Mouse (Mus musculus) v-Abl transformed pro-B cells (cell line): ENCODE measurements at regions not wholly inside any gene's neighbourhood (a gene's known extent, or its start where the extent isn't known, plus 50 kb on each side); places are given as distances from the start of the nearest gene placed in this dataset.

Experiments used
- in situ Hi-C, 2 experiments: fragments of 400-800 bp; cut with MboI; formaldehyde crosslinking; loops; one replicate each; pipeline ENCODE4 v1.15.1; 2025; ENCODE audit not compliant: unreplicated experiment in 2 of 2

GRCm38 (mm10) chr10:98543253-98543997 lies 370.8 kb upstream of the Atp2b1 start:
- in situ Hi-C loops: no loop called here

DNA sequence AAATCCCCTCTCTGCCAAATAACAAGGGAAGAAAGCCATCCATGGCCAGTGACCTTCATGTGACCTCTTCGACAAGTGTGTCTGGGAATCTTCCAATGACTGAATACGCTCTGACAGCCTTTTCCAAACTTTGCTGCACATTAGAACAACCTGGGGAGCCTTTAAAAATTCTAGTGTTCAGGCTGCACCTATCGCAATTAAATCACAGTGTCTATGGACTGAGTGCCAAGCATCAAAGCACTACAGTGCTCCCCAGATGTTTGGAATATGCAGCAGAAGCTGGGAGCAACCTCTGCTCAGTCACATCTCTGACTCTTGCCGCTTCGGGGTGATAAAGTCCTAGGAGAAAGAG lies 370.2 kb upstream of the Atp2b1 start:
- in situ Hi-C loops: no loop called here

- in situ Hi-C loops: no loop called here
Observed at GRCm38 (mm10) chr10:98554575-98554974, 359.6 kb upstream of the Atp2b1 start.

DNA sequence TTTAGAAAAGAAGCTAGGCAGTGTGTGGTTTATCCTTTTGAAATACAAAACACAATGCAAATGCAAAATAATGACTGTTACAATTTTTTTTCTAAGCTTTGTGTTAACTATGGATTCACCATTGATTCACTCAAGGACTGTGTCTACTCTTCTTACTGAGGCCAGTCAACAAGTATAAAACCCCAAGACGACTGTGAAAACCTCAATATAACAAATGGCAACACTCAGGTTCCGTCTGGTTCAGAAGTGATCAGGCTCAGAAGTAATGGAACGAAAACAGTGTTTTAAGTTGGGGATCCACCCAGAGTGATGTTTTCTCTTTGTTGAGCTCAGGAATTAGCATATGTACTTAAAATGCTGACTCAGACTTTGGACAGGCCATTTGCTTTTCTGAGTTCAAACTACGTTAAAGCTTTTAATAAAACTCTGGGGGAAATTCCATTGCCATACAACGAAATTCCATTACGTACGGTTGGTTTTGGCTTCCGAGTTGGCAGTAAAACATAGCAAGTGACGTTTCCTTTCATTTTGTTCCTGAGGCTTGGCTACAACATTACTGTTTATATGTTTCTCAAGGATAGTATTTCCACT lies 356.6 kb upstream of the Atp2b1 start:
- in situ Hi-C loops: no loop called here

DNA sequence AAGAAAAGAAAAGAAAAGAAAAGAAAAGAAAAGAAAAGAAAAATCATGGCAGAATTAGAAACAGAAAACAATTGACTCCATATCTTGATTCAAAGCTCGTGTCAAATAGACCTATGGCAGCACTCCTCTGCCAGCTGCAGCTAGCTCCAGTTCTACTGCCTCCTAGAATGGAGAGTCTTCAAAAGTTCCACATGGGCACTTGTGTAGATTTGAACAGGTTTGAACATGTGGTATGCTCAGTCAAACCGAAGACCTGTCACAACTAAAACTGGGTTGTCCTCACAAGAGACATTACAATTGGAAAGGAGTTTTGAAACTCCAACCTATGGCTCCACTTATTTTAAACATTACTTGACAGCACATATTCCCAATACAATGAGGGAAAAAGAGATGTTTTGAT lies 355.6 kb upstream of the Atp2b1 start:
- in situ Hi-C loops: no loop called here

GRCm38 (mm10) chr10:98562297-98562912 lies 351.8 kb upstream of the Atp2b1 start:
- in situ Hi-C loops: no loop called here

DNA sequence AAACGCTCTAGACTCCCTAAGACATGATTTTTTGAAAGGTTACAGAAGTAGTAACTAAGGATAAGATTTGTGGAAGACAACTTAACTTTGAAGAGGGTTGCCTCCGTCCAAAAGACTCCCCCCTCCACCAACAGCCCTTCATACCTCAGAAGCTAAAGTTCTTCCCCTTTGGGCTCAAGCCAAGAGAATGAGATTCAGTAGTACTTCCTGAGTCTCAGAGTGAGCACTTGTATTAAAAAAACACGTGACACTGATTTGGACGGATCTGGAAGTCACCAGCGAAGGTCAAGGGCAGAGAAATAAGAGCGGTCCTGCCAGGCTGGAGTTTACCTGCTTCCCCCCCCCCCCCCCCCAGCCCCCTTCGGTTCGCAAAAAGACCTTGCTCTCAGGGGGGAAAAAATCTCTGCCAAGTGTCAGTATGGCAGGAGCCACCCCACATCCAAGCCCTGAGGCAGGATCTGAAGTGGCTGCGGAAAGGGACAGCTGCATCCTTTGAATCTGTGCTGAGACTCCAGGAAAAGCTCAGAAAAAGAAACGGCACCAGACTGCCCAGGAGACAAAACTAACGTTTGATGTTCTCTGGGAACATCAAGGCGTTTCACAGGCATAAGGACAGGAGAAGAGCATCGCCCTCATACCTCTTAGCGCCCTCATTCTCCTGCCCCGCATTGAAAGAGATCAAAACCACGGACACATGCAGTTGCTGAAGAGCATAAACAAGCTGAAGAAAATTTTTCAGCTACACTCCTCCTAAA lies 341.2 kb upstream of the Atp2b1 start:
- in situ Hi-C loops: no loop called here

DNA sequence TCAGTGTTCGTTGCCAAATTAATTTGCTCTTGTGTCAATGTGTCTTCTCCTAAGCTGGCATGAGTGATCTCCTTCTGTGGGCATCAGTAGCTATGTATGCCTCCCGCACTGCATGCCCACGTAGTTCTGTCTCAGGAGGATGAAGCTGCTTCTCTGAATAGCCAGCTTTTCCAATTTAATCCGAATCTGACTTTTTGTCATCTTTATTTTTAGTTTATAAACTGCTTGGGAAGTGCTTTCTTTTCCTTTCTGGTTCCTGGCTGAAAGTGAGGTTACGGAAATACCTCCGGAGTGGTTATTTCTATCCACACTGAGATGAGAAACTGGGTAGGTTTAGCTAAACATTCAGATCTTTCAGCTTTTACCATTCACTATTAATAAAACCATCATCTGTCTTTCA lies 337.2 kb upstream of the Atp2b1 start:
- in situ Hi-C loops: no loop called here

- in situ Hi-C loops: no loop called here
Observed at GRCm38 (mm10) chr10:98584776-98585175, 329.4 kb upstream of the Atp2b1 start.

- in situ Hi-C loops: no loop called here
Observed at GRCm38 (mm10) chr10:98589726-98590125, 324.5 kb upstream of the Atp2b1 start.

DNA sequence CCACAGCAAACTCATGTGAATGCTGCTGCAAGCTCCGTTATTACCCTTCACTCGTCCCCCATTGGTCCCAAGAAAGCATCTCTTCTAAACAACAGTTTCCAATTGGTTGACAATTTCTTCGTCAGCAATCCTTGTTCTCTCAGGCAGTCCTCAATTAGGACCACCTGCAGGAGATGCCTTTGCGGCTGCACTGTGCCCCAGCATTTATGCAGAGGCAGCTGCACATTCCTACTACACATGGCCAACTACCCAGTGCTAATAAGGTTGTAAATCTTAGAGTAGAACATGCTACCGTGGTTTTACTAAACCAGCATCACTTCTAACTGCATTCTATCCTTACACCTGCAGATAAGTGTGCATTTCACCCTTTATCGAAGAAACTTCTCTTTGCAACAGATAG lies 322.1 kb upstream of the Atp2b1 start:
- in situ Hi-C loops: no loop called here

DNA sequence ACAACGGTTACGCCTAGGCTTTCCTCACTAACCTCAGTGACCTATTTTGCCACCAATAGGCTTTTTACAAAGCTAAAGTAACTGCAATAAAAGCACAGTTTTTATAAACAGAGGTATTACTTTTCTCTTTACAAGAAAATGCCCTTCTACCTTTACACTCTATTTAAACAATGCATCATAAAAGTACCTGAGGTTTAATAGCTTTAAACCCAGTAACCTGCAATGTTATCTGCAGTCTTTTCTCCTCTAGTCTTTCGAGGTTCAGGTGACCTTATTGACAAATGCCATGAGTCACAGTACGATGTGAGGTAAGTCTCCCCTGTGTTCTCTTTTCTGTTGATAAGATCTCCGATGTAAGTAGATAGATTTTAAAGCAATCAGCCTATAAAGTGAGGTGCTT lies 320.3 kb upstream of the Atp2b1 start:
- in situ Hi-C loops: no loop called here

GRCm38 (mm10) chr10:98608221-98608941 lies 305.8 kb upstream of the Atp2b1 start:
- in situ Hi-C loops: no loop called here

GRCm38 (mm10) chr10:98610708-98611107 lies 303.5 kb upstream of the Atp2b1 start:
- in situ Hi-C loops: no loop called here

DNA sequence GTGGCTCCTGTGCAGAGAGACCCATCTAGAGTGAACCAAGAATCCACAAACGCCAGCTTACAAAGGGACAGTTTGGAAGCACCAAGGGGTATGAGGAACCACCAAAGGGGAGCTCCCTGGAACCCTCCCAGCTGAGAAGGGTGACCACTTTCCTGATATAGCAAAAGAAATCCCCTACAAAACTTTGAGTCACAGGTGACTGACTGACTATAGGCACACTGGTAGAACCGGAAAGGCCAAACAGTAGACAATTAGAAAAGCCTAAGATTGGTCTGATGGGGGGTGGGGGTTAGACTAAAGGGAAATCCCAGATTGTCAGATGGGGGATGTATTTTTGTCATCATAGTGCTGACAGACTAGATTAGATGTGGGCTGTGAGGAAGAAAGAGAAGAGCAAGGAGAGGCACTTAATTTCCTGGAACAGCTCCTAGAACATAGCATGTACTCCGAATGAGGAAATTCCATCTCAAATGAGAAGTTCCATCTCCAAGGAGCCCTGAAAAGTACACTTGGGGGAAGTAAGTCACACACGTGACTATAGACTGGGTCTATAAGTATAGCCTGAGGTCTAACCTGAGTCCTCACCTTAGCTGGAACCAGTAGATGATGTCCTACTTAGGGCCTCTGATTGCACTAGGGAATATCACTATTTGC lies 302.4 kb upstream of the Atp2b1 start:
- in situ Hi-C loops: no loop called here

DNA sequence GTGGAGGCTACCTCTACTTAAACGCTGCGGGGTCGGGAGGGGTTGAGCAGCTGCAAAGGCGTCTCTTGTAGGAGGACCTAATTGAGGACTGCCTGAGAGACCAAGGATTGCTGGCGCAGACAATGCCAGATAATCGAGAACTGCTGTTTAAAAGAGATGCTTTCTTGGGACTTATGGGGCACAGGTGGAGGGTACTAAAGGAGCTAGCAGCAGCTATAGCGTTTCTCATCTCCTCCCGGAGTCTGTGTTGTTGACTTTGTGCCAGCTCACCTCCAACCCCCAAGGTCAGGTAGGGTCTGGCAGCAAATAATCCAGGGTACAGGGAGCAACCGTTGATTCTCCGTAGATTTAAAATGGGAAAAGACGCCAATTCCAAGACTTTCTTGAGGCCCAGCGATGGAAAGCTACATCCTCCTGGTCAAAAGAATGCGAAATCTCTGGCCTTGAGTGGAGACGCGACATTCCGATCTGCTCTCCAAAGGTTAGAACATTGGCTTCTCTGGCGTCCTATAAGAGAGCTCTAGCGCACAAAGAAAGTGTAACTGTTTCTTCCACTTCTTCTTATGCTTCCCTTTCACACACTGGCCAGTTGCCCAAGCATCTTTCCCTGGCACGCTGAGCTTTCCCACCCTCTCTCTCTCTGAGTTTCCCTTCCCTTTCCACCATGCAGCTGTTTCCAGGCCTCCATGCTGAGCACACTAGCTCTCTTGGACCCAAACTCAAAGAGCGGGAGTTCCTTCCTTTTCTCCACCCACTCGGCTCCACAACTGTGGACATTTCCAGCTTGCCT lies 295.3 kb upstream of the Atp2b1 start:
- in situ Hi-C loops: no loop called here

GRCm38 (mm10) chr10:98624103-98624502 lies 290.1 kb upstream of the Atp2b1 start:
- in situ Hi-C loops: no loop called here

GRCm38 (mm10) chr10:98624681-98625321 lies 289.4 kb upstream of the Atp2b1 start:
- in situ Hi-C loops: no loop called here

DNA sequence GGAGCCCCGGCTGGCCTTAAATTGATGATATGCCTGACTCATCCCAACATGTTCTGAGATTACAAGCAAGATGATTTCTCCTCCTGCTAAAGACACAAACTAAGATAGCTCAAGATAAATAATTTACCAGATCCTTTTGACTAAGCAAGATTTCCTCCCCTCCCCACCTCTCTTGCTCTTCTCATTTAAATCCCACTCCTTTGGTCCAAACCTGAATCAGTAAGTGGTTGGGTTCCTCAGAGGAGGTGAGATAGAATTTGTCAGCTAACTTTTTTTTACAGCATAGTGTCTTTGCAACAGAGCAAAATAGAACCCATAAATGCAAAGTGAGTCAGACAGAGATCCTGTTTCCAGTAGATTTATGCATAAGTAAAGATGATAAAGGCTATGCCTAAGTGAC lies 286.0 kb upstream of the Atp2b1 start:
- in situ Hi-C loops: no loop called here
